Mouse (Mus musculus): ENCODE results near the gene H2-Aa.
A peak's percentile ranks its signal among the peaks of the same experiment; 100 is the strongest.
"Not testable (repeated sequence)": the region's sequence is repeated elsewhere in the genome, so short reads cannot be mapped to it uniquely, and the experiment has no call there.

The H2-Aa gene

GRCm38 (mm10) chr17:34287648-34288047, at the start of gene H2-Aa:
H2-Aa (minus strand) TSS chr17:34287823.
- DNase-seq (ENCODE audit: low read depth): peak; percentile 83

- no peak for DNase-seq (ENCODE audit: low read depth)
Measured at GRCm38 (mm10) chr17:34331200-34331599, 43.6 kb upstream of the H2-Aa start.

- DNase-seq (ENCODE audit: low read depth): peak; percentile 80
Measured at GRCm38 (mm10) chr17:34329807-34330206, 42.2 kb upstream of the H2-Aa start.

GRCm38 (mm10) chr17:34326373-34326772, 38.8 kb upstream of the H2-Aa start:
- DNase-seq (ENCODE audit: low read depth): no peak

GRCm38 (mm10) chr17:34325436-34325835, 37.8 kb upstream of the H2-Aa start, which contains the start of gene H2-Eb2:
H2-Eb2 (plus strand) TSS chr17:34325665.
- DNase-seq (ENCODE audit: low read depth): no peak

GRCm38 (mm10) chr17:34317275-34317674, 29.7 kb upstream of the H2-Aa start:
- no peak for DNase-seq (ENCODE audit: low read depth)

GRCm38 (mm10) chr17:34316697-34317096, 29.1 kb upstream of the H2-Aa start:
- DNase-seq (ENCODE audit: low read depth): no peak

- DNase-seq (ENCODE audit: low read depth): no peak
Measured at GRCm38 (mm10) chr17:34315512-34315911, 27.9 kb upstream of the H2-Aa start.

- DNase-seq (ENCODE audit: low read depth): no peak
Measured at GRCm38 (mm10) chr17:34314286-34314685, 26.7 kb upstream of the H2-Aa start.

- peak; percentile 73 for DNase-seq (ENCODE audit: low read depth)
Measured at GRCm38 (mm10) chr17:34313393-34313792, 25.8 kb upstream of the H2-Aa start.

- DNase-seq (ENCODE audit: low read depth): no peak
Measured at GRCm38 (mm10) chr17:34312185-34312584, 24.6 kb upstream of the H2-Aa start.

GRCm38 (mm10) chr17:34310526-34310925, 22.9 kb upstream of the H2-Aa start:
- not testable (repeated sequence) for DNase-seq (ENCODE audit: low read depth)

GRCm38 (mm10) chr17:34309683-34310385, 22.2 kb upstream of the H2-Aa start:
- no peak for DNase-seq (ENCODE audit: low read depth)

GRCm38 (mm10) chr17:34309225-34309624, 21.6 kb upstream of the H2-Aa start:
- DNase-seq (ENCODE audit: low read depth): no peak

GRCm38 (mm10) chr17:34308161-34308560, 20.5 kb upstream of the H2-Aa start:
- no peak for DNase-seq (ENCODE audit: low read depth)

GRCm38 (mm10) chr17:34307216-34307615, 19.6 kb upstream of the H2-Aa start:
- DNase-seq (ENCODE audit: low read depth): no peak

GRCm38 (mm10) chr17:34306407-34306806, 18.8 kb upstream of the H2-Aa start:
- no peak for DNase-seq (ENCODE audit: low read depth)

GRCm38 (mm10) chr17:34305380-34306030, 17.9 kb upstream of the H2-Aa start, which contains the start of gene H2-Eb1:
H2-Eb1 (plus strand) TSS chr17:34305867.
- peak; percentile 91 for DNase-seq (ENCODE audit: low read depth)

- peak; percentile 81 for DNase-seq (ENCODE audit: low read depth)
Measured at GRCm38 (mm10) chr17:34304751-34305150, 17.1 kb upstream of the H2-Aa start.

- no peak for DNase-seq (ENCODE audit: low read depth)
Measured at GRCm38 (mm10) chr17:34303789-34304188, 16.2 kb upstream of the H2-Aa start.

- no peak for DNase-seq (ENCODE audit: low read depth)
Measured at GRCm38 (mm10) chr17:34301670-34302190, 14.1 kb upstream of the H2-Aa start.

- DNase-seq (ENCODE audit: low read depth): no peak
Measured at GRCm38 (mm10) chr17:34300691-34301566, 13.3 kb upstream of the H2-Aa start.

Data from 416B (cell line).